Mouse (Mus musculus) bone marrow, adult 2 months (tissue): ENCODE results near the gene C1ql4.

Experiments used
- CTCF ChIP-seq: fragments of 200-500 bp; IDR thresholded peaks from 2 replicates; pipeline ENCODE4 v1.5.1; 2011; ENCODE audit warnings: low read length, control low read depth; ENCODE audit not compliant: control insufficient read depth, insufficient read depth
- POLR2A ChIP-seq: fragments of 200-500 bp; IDR thresholded peaks from 2 replicates; pipeline ENCODE4 v1.6.1; 2011; ENCODE audit warnings: low read depth, mild to moderate bottlenecking, control low read depth, low read length, borderline replicate concordance; ENCODE audit not compliant: control insufficient read depth

DNA sequence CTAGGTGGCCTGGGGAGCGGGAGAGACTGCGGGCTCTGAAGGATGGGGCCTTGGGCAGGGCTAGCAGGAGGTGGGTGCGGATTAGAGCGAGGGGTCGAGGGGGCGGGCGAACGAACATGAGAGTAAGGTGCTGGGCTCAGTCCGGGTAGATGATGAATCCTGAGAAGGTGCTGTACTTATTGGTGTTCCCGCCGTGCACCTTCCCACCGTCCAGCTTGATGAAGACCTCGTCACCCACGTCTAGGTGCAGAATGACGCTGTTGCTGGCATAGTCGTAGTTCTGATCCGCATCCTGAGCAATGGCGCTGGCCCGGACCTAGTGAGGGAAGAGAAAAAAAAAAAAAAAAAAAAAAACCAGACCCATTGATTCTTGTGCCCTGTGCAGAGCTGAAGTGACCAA is 3.0 kb downstream of the C1ql4 start:
- TF ChIP-seq CTCF (no peak), POLR2A (no peak)
